Mouse (Mus musculus) heart, postnatal 0 days (tissue): ENCODE data around the gene Myo6.

Experiments
- CTCF ChIP-seq: IDR thresholded peaks from 2 replicates; pipeline ENCODE4 v1.5.1; 2016; ENCODE audit warnings: antibody characterized with exemption, control low read depth, low read depth
- EP300 ChIP-seq: IDR thresholded peaks from 2 replicates; pipeline ENCODE4 v1.6.1; 2016; ENCODE audit warnings: antibody characterized with exemption, low read depth

DNA sequence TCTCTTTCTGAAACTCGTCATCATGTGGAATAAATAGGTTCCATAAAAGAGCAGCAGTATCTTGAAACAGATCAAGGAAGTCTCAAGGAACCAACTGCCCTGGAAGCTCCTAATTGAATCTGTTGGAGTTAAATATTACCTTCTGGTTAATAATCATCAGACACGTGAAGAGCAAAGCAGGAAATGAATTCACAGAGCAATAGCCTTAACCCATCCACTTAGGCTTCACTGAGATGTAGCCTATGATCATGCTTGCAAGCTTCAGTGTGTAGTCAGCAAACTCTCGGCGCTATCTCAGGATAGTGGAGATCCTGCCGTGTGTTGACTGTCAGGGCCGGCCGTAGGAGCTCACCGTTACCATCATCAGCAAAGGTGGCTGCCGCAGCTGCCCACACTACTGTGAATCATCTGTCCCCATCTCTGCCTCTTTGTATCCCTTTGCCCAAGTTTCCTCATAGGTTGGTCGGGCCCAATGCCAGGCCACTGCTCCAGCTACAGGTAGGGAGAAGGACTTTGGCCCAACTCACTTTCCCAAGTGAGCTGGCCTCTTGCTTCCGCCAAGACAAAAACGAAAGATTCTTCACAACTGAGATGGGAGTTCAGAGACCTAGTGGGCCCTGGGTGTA, 6.9 kb upstream of the Myo6 start:
- TF ChIP-seq EP300 (no peak), CTCF (no peak)
